Mouse (Mus musculus) spleen, adult 2 months (tissue): ENCODE results near the gene Cfd. TPM values are rescaled to one million over a fixed set of nuclear protein-coding genes. Genes with fewer than 3 reads are reported as not detected.

Source experiments
- DNase-seq, 2 experiments: peaks; one replicate each; pipeline versions ENCODE4 v3.0.0 to v3.0.0-alpha.2; 2012 to 2021; ENCODE audit warnings: low spot score in 2 of 2, low read depth in 1 of 2
- H3K27ac ChIP-seq: fragments of 200-500 bp; 2 replicates; pipeline ENCODE4 v1.5.1; 2012; ENCODE audit warnings: low read length, inconsistent platforms; ENCODE audit not compliant: insufficient read depth
- H3K27me3 ChIP-seq: fragments of 200-500 bp; 2 replicates; pipeline ENCODE4 v1.6.1; 2012; ENCODE audit warnings: mild to moderate bottlenecking, moderate library complexity, low read length, inconsistent platforms; ENCODE audit not compliant: control insufficient read depth, insufficient read depth
- H3K36me3 ChIP-seq: fragments of 200-500 bp; 2 replicates; pipeline ENCODE4 v1.6.1; 2012; ENCODE audit warnings: mild to moderate bottlenecking, low read length, inconsistent platforms; ENCODE audit not compliant: control insufficient read depth, insufficient read depth
- H3K4me1 ChIP-seq: fragments of 200-500 bp; 2 replicates; pipeline ENCODE4 v1.6.1; 2011; ENCODE audit warnings: inconsistent platforms; ENCODE audit not compliant: control insufficient read depth, insufficient read depth, insufficient read length
- H3K4me3 ChIP-seq: fragments of 200-500 bp; 2 replicates; pipeline ENCODE4 v1.5.1; 2011; ENCODE audit warnings: mild to moderate bottlenecking, inconsistent platforms; ENCODE audit not compliant: insufficient read depth, insufficient read length; ENCODE audit errors: extremely low read depth
- CTCF ChIP-seq: fragments of 200-500 bp; IDR thresholded peaks from 2 replicates; pipeline ENCODE4 v1.5.1; 2011; ENCODE audit warnings: mild to moderate bottlenecking, inconsistent platforms; ENCODE audit not compliant: insufficient read depth, insufficient read length, insufficient replicate concordance; ENCODE audit errors: extremely low read depth
- POLR2A ChIP-seq: fragments of 200-500 bp; IDR thresholded peaks from 2 replicates; pipeline ENCODE4 v1.6.1; 2011; ENCODE audit warnings: low read depth, low read length, inconsistent platforms
- WGBS: fragments of 180-500 bp; shearing (Covaris S2); methylation state at CpG from one replicate; pipeline ENCODE4 v1.1.7; 2018; 5-methylcytosine and 5-hydroxymethylcytosine counted together
- polyA plus RNA-seq: library from polyadenylated mRNA; depleted of rRNA; stranded (reverse); fragments of >200 nt; gene quantifications from 2 replicates; pipeline ENCODE4 v1.2.3, GENCODE M21; 2012

Cfd gene
- polyA plus RNA-seq, 1 experiment, result 138 TPM

GRCm38 (mm10) chr10:79918231-79919078 lies 27.8 kb downstream of the Cfd start:
- H3K4me3 ChIP-seq, result no peak overlapping the region
- peaks cover 21% of the 10 kb centered on the region for H3K4me1 ChIP-seq
- WGBS, result 63% methylated on average over 35 of the region's 35 CpGs
- H3K36me3 ChIP-seq, result no peaks in the 10 kb centered on the region
- DNase-seq, result no peak
- H3K27ac ChIP-seq, result no peak overlapping the region
- H3K27me3 ChIP-seq, result peaks cover 9% of the 10 kb centered on the region; the same call in 1 of the 2 replicates
- TF ChIP-seq POLR2A (no peak), CTCF (no peak)

GRCm38 (mm10) chr10:79919251-79919849 lies 28.7 kb downstream of the Cfd start:
- Histone ChIP-seq H3K4me1 (peaks cover 21% of the 10 kb centered on the region), H3K27me3 (peaks cover 9% of the 10 kb centered on the region; the same call in 1 of the 2 replicates), H3K27ac (no peak overlapping the region), H3K4me3 (no peak overlapping the region), H3K36me3 (no peaks in the 10 kb centered on the region)
- WGBS, result 45% methylated on average over 20 of the region's 21 CpGs
- no peak for DNase-seq
- TF ChIP-seq POLR2A (no peak), CTCF (no peak)

GRCm38 (mm10) chr10:79920056-79920890 lies 29.6 kb downstream of the Cfd start:
- Histone ChIP-seq H3K4me3 (no peak overlapping the region), H3K36me3 (no peaks in the 10 kb centered on the region), H3K27me3 (peaks cover 9% of the 10 kb centered on the region; the same call in 1 of the 2 replicates), H3K27ac (no peak overlapping the region), H3K4me1 (peaks cover 21% of the 10 kb centered on the region)
- WGBS, result 54% methylated on average over 26 of the region's 26 CpGs
- no peak for TF ChIP-seq POLR2A
- no peak for TF ChIP-seq CTCF
- no peak for DNase-seq

GRCm38 (mm10) chr10:79920958-79921535 lies 30.4 kb downstream of the Cfd start, which contains the start of gene R3hdm4:
TSS of gene R3hdm4 (minus strand) at chr10:79921208.
- H3K27me3 ChIP-seq, result peaks cover 9% of the 10 kb centered on the region; the same call in 1 of the 2 replicates
- WGBS, result 19% methylated on average over 41 of the region's 41 CpGs
- no peaks in the 10 kb centered on the region for H3K36me3 ChIP-seq
- DNase-seq, result no peak
- peaks cover 18% of the 10 kb centered on the region for H3K4me1 ChIP-seq
- no peak within 1 kb of the TSS for H3K4me3 ChIP-seq
- no peak within 1 kb of the TSS for H3K27ac ChIP-seq
- no peak for TF ChIP-seq CTCF
- TF ChIP-seq POLR2A, result no peak

- H3K4me3 ChIP-seq, result no peak overlapping the region
- WGBS, result 24% methylated on average over 30 of the region's 34 CpGs
Observed at GRCm38 (mm10) chr10:79921572-79921971, 30.9 kb downstream of the Cfd start.

More at GRCm38 (mm10) chr10:79921572-79921971, 30.9 kb downstream of the Cfd start:
- Histone ChIP-seq H3K27me3 (peaks cover 9% of the 10 kb centered on the region; the same call in 1 of the 2 replicates), H3K36me3 (no peaks in the 10 kb centered on the region), H3K27ac (no peak overlapping the region), H3K4me1 (peaks cover 16% of the 10 kb centered on the region)
- TF ChIP-seq POLR2A (no peak), CTCF (no peak)
- no peak for DNase-seq
